Mouse (Mus musculus) MEL (cell line): ENCODE measurements at regions not wholly inside any gene's neighbourhood (a gene's known extent, or its start where the extent isn't known, plus 50 kb on each side); places are given as distances from the start of the nearest gene placed in this dataset.

Experiments
- CTCF ChIP-seq, 3 experiments: IDR thresholded peaks in 2 of 3; conservative IDR thresholded peaks in 1 of 3; 2 replicates each; pipeline ENCODE4 v1.5.1; 2011 to 2012; ENCODE audit warnings: low read length in 3 of 3, low read depth in 2 of 3, mild to moderate bottlenecking in 2 of 3, improper control_type of control experiment in 1 of 3, inconsistent platforms in 1 of 3, mixed read lengths in 1 of 3, moderate library complexity in 1 of 3; ENCODE audit not compliant: control insufficient read depth in 1 of 3, insufficient read depth in 1 of 3, poor library complexity in 1 of 3, severe bottlenecking in 1 of 3
- E2F4 ChIP-seq: IDR thresholded peaks from 2 replicates; pipeline ENCODE4 v1.6.1; 2011; ENCODE audit warnings: low read depth, low read length, improper control_type of control experiment, borderline replicate concordance
- EP300 ChIP-seq, 2 experiments: IDR thresholded peaks; 2 replicates each; pipeline ENCODE4 v1.6.1; 2011; ENCODE audit warnings: improper control_type of control experiment in 2 of 2, low read length in 2 of 2, low read depth in 1 of 2, mild to moderate bottlenecking in 1 of 2
- HCFC1 ChIP-seq: IDR thresholded peaks from 2 replicates; pipeline ENCODE4 v1.6.1; 2012; ENCODE audit warnings: low read depth, mild to moderate bottlenecking, inconsistent platforms, low read length, improper control_type of control experiment, moderate library complexity
- MYC ChIP-seq: IDR thresholded peaks from 2 replicates; pipeline ENCODE4 v1.6.1; 2011; ENCODE audit warnings: low read depth, mild to moderate bottlenecking, low read length, improper control_type of control experiment, moderate library complexity
- TBP ChIP-seq: IDR thresholded peaks from 2 replicates; pipeline ENCODE4 v1.8.0; 2011; ENCODE audit warnings: low read depth, low read length, improper control_type of control experiment
- ZC3H11A ChIP-seq: IDR thresholded peaks from 2 replicates; pipeline ENCODE4 v1.6.1; 2012; ENCODE audit warnings: low read depth, mild to moderate bottlenecking, inconsistent platforms, low read length, improper control_type of control experiment

DNA sequence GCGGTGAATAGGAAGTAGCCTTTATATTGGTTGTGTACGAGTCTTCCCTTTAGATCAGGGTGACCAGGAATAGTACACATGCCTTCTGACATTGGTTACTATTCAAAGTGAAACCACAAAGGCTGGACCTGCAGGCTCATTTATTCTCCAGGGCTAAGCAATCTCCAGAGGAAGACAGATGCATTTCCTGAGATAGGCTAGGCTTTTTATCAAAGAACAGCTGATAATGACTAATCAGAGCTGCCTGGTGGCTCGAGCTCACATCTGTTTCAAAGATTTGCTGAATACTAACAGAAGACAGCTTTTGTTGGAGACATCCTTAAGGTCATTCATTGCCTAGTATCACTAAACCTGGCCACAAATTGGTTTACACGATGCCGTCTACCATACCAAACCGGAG is 838.1 kb downstream of the Epha4 start:
- no peak for TF ChIP-seq MYC
- no peak for TF ChIP-seq EP300 (IDR thresholded peaks at IDR 0.05; ENCODE audit: low read depth in 1 of 2, low read length in 2 of 2)
- no peak for TF ChIP-seq HCFC1
- no peak for TF ChIP-seq E2F4
- TF ChIP-seq TBP: no peak
- no peak for TF ChIP-seq ZC3H11A
- TF ChIP-seq CTCF (IDR thresholded peaks at IDR 0.05 in 2 of 3, conservative IDR thresholded peaks at IDR 0.05 in 1 of 3; ENCODE audit: control insufficient read depth in 1 of 3, insufficient read depth in 1 of 3, low read depth in 2 of 3, low read length in 3 of 3, poor library complexity in 1 of 3, severe bottlenecking in 1 of 3): no peak
